Mouse (Mus musculus): ENCODE measurements at regions not wholly inside any gene's neighbourhood (a gene's known extent, or its start where the extent isn't known, plus 50 kb on each side); places are given as distances from the start of the nearest gene placed in this dataset.

GRCm38 (mm10) chr9:112909311-112910101 lies 673.8 kb upstream of the Arpp21 start:
- in situ Hi-C loops (cut with MboI, MseI): no loop called here

DNA sequence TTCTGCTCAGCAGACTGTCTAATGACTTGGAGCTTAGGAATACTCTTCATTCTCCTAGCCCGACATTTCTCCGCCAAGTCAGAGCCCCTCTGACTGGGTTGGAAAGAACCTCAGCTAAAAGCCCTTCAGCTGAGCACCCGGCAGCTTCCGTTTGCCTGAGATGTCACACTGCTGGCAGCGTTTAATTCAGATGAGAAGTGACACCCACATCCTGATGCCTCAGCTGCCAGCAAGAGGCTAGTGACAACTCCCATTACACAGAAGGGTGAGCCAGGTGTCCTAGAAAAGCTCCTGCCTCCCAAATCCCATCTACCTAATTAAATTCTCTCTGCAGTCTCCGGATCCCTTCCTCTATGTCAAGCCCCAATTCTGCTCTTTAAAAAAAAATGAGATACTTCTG lies 670.2 kb upstream of the Arpp21 start:
- in situ Hi-C loops (cut with MboI, MseI): no loop called here

- in situ Hi-C loops (cut with MboI, MseI): no loop called here
Measured at GRCm38 (mm10) chr9:112864921-112865320, 629.2 kb upstream of the Arpp21 start.

GRCm38 (mm10) chr9:112861136-112861535 lies 625.4 kb upstream of the Arpp21 start:
- in situ Hi-C loops (cut with MboI, MseI): no loop called here

GRCm38 (mm10) chr9:112860307-112860893 lies 624.7 kb upstream of the Arpp21 start:
- in situ Hi-C loops (cut with MboI, MseI): no loop called here

GRCm38 (mm10) chr9:112841473-112841872 lies 605.7 kb upstream of the Arpp21 start:
- in situ Hi-C loops (cut with MboI, MseI): no loop called here

- in situ Hi-C loops (cut with MboI, MseI): no loop called here
Measured at GRCm38 (mm10) chr9:112839071-112839793, 603.5 kb upstream of the Arpp21 start.

DNA sequence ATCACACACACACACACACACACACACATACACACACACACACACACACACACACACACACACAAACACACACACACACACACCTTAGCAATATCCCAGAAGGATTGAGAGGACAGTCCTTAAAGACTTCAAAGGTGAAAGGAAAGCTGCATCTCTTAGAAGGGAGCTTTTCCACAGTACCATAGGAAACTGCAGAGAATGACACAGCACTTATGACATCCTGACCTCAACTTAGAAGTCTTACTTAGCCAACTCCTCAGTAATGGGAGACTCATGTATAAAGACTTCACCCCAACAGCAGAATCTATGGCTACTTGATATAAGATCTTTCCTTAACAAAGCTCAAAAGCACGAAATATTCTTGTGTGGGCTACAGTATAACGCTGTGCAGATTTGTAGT lies 601.8 kb upstream of the Arpp21 start:
- in situ Hi-C loops (cut with MboI, MseI): no loop called here

GRCm38 (mm10) chr9:112834441-112835245 lies 598.9 kb upstream of the Arpp21 start:
- in situ Hi-C loops (cut with MboI, MseI): no loop called here

- in situ Hi-C loops (cut with MboI, MseI): no loop called here
Measured at GRCm38 (mm10) chr9:112831102-112831501, 595.4 kb upstream of the Arpp21 start.

GRCm38 (mm10) chr9:112828602-112829001 lies 592.9 kb upstream of the Arpp21 start:
- in situ Hi-C loops (cut with MboI, MseI): no loop called here

- in situ Hi-C loops (cut with MboI, MseI): no loop called here
Measured at GRCm38 (mm10) chr9:112826592-112826991, 590.9 kb upstream of the Arpp21 start.

- in situ Hi-C loops (cut with MboI, MseI): no loop called here
Measured at GRCm38 (mm10) chr9:112821940-112822339, 586.2 kb upstream of the Arpp21 start.

DNA sequence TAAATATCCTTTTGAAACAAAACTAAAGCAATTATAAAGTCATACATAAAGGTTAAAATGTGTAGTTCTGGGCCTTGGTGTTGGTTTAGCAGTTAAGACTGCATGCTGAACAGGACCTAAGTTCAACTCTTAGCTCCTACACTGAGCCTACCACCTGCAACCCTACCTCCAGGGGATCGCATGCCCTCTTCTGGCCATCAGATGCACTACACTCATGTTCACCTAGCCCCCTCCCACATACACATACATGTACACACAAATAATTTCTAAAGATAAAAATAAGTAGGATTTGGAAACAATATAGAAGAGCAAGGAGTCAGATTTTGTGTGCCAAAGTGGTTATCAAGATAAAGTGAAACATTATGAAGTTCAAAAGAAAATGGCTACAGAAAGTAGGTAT lies 576.2 kb upstream of the Arpp21 start:
- in situ Hi-C loops (cut with MboI, MseI): no loop called here

GRCm38 (mm10) chr9:112799583-112800220 lies 564.0 kb upstream of the Arpp21 start:
- in situ Hi-C loops (cut with MboI, MseI): loop anchor here (25.0 kb wide), 1 partner anchor 838 kb away; no protein-coding TSS in a partner anchor

DNA sequence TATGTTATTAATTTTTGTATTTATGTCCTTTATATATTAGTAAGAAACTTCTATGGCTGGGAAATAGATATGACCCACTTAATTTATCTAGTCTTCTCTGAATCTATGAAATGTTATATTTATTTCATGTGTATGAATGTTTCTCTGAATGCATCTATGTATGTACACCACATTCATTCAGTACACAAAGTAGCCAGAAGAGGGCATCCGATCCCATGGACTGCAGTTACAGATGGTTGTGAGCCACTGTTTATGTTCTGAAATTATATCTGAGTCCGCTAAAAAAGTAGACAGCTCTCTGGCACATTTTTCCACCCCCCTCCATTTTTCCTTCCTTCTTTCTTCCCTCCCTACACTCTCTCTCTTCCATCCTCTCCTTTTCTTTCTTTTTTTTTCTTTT lies 557.8 kb upstream of the Arpp21 start:
- in situ Hi-C loops (cut with MboI, MseI): loop anchor here (25.0 kb wide), 1 partner anchor 844 kb away; no protein-coding TSS in a partner anchor

GRCm38 (mm10) chr9:112771981-112772380 lies 536.2 kb upstream of the Arpp21 start:
- in situ Hi-C loops (cut with MboI, MseI): no loop called here

DNA sequence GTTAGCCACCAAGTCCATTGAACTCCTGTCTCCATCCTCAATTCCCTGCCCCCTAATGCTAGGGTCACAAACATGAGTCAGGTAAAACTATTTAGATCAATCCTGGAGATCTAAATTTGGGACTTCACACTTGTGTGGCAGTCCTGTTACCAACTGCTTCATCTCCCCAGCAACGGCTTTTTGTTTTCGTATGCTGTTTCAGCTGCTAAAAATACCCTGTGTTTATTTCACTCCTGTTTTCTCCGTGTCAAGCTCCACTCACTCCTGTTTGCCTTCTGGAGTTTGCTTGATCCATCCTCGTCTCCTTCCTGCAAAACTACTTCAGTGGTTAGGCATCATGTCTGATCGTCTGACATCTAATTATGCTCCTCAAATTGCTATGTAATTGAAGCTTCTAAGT lies 508.9 kb upstream of the Arpp21 start:
- in situ Hi-C loops (cut with MboI, MseI): no loop called here

GRCm38 (mm10) chr9:112743871-112744590 lies 508.3 kb upstream of the Arpp21 start:
- in situ Hi-C loops (cut with MboI, MseI): no loop called here

DNA sequence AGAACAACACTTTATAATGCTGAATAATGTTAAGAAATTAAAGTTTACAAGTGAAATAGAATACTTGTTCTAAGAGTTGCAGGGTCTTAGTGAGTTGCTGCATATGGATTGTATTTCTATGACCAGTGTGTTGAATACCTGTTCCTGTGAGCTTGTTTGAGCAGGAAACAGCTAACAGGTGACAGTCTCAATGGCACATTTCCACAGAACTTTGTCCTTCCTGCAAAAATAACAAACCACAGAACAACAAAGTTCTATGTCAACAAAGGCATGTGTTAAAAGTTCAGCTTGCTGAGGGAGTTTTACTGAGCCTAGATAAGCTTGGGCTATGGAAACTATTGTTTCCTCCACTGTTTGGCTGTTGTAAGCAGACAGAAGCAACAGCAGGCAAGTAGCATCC lies 500.0 kb upstream of the Arpp21 start:
- in situ Hi-C loops (cut with MboI, MseI): no loop called here

DNA sequence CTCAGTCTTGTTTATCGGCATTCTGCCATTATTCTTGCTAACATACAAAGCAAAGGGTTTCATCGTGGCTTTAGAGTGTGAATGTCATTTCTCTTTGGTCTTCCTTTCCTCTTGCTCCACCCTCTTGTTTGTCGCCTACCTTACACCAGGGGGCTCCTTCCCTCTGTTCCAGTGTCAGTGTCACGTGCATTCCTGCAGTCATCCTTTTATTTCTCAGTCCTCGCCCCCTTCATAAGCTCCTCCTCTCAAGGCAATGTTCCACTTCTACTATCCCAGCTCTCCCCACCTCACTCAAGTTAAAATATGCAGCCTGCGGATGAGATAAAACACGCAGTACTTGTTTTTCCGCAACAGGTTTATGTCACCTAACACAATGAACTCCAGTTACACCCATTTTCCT lies 489.8 kb upstream of the Arpp21 start:
- in situ Hi-C loops (cut with MboI, MseI): no loop called here

All from T-helper 2 cell (primary cell).